Mouse (Mus musculus) CH12.LX (cell line): ENCODE data around the gene Crtc1.

Experiments
- CHD1 ChIP-seq: IDR thresholded peaks from 2 replicates; pipeline ENCODE4 v1.6.1; 2012; ENCODE audit warnings: low read depth, low read length, improper control_type of control experiment, inconsistent platforms
- CHD2 ChIP-seq: IDR thresholded peaks from 2 replicates; pipeline ENCODE4 v1.6.1; 2011; ENCODE audit warnings: low read length, improper control_type of control experiment
- CTCF ChIP-seq, 2 experiments: IDR thresholded peaks in 1 of 2; conservative IDR thresholded peaks in 1 of 2; 2 replicates each; pipeline ENCODE4 v1.5.1; 2011 to 2012; ENCODE audit warnings: low read depth in 2 of 2, low read length in 2 of 2, improper control_type of control experiment in 1 of 2, inconsistent platforms in 1 of 2, mild to moderate bottlenecking in 1 of 2, moderate library complexity in 1 of 2
- E2F4 ChIP-seq: IDR thresholded peaks from 2 replicates; pipeline ENCODE4 v1.6.1; 2011; ENCODE audit warnings: low read depth, low read length, improper control_type of control experiment; ENCODE audit not compliant: insufficient replicate concordance
- EP300 ChIP-seq: IDR thresholded peaks from 2 replicates; pipeline ENCODE4 v1.6.1; 2011; ENCODE audit warnings: low read length, improper control_type of control experiment
- IRF4 ChIP-seq: IDR thresholded peaks from 2 replicates; pipeline ENCODE4 v1.6.1; 2014; ENCODE audit warnings: low read depth, mild to moderate bottlenecking, inconsistent platforms, low read length, improper control_type of control experiment
- JUND ChIP-seq: conservative IDR thresholded peaks from 2 replicates; pipeline ENCODE4 v1.6.1; 2011; ENCODE audit warnings: low read depth, low read length, improper control_type of control experiment
- MAFK ChIP-seq: IDR thresholded peaks from 2 replicates; pipeline ENCODE4 v1.6.1; 2011; ENCODE audit warnings: low read length, improper control_type of control experiment; ENCODE audit not compliant: insufficient replicate concordance
- POLR2A ChIP-seq: IDR thresholded peaks from 2 replicates; pipeline ENCODE4 v1.6.1; 2011; ENCODE audit warnings: low read depth, mild to moderate bottlenecking, improper control_type of control experiment, low read length
- TCF12 ChIP-seq: IDR thresholded peaks from 2 replicates; pipeline ENCODE4 v1.6.1; 2014; ENCODE audit warnings: low read depth, mild to moderate bottlenecking, inconsistent platforms, low read length, improper control_type of control experiment
- ZKSCAN1 ChIP-seq: IDR thresholded peaks from 2 replicates; pipeline ENCODE4 v1.6.1; 2012; ENCODE audit warnings: low read depth, inconsistent platforms, low read length, improper control_type of control experiment, borderline replicate concordance
- ZNF384 ChIP-seq: IDR thresholded peaks from 2 replicates; pipeline ENCODE4 v1.6.1; 2012; ENCODE audit warnings: low read depth, low read length, improper control_type of control experiment, inconsistent platforms

DNA sequence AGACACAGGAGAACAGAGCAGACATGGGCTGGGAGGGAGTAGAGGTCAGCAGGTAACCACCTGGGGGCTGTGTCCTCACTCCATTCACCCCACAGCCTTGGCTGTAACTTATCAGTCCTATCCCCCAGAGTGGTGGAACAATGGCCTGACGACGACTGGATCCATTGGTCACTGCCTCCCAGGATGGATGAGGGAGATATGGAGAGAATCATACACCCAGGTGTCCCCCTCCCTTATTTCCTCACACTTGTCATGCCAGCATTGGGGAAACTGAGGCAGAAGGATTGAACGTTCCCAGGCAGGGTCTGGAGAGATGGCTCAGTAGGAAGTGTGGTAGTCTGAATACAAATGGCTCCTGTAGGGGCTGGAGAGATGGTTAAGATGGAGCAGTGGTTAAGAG, 2.2 kb upstream of the Crtc1 start:
- TF ChIP-seq TCF12 (no peak), ZNF384 (no peak), EP300 (no peak), CTCF (conservative IDR thresholded peaks at IDR 0.05 in 1 of 2, IDR thresholded peaks at IDR 0.05 in 1 of 2; ENCODE audit: low read depth in 2 of 2, low read length in 2 of 2) (no peak), ZKSCAN1 (no peak), POLR2A (no peak), IRF4 (no peak), CHD1 (no peak), E2F4 (no peak), CHD2 (no peak), JUND (no peak), MAFK (no peak)
